Mouse (Mus musculus) heart, postnatal 0 days (tissue): ENCODE data around the gene Eva1a. TPM values are rescaled to one million over a fixed set of nuclear protein-coding genes. Genes with fewer than 3 reads are reported as not detected.

Experiments
- ATAC-seq: fragments of 200-750 bp; cut with Nextera tagmentation; 2 replicates; pipeline ENCODE4 v1.8.0; 2017; ENCODE audit warnings: low read depth, moderate number of reproducible peaks, moderate library complexity; ENCODE audit not compliant: insufficient read depth
- DNase-seq: peaks from one replicate; pipeline ENCODE4 v3.0.0-alpha.2; 2016; ENCODE audit warnings: low spot score
- H3K27ac ChIP-seq: fragments of 300-500 bp; sonication (generic); 2 replicates; pipeline ENCODE4 v1.5.1; 2014; ENCODE audit warnings: low read depth, mild to moderate bottlenecking
- H3K27me3 ChIP-seq: fragments of 300-500 bp; sonication (generic); 2 replicates; pipeline ENCODE4 v1.6.1; 2014; ENCODE audit warnings: low read length, mixed read lengths; ENCODE audit not compliant: control insufficient read depth, insufficient read depth
- H3K36me3 ChIP-seq: fragments of 300-500 bp; sonication (generic); replicated peaks from 2 replicates; pipeline ENCODE4 v1.6.1; 2014; ENCODE audit warnings: low read length, mixed read lengths; ENCODE audit not compliant: control insufficient read depth, insufficient read depth
- H3K4me1 ChIP-seq: fragments of 300-500 bp; sonication (generic); 2 replicates; pipeline ENCODE4 v1.6.1; 2014; ENCODE audit warnings: antibody characterized with exemption; ENCODE audit not compliant: control insufficient read depth, insufficient read depth
- H3K4me2 ChIP-seq: fragments of 300-500 bp; sonication (generic); 2 replicates; pipeline ENCODE4 v1.6.1; 2014; ENCODE audit warnings: low read depth, mild to moderate bottlenecking, low read length, moderate library complexity
- H3K4me3 ChIP-seq: fragments of 300-500 bp; sonication (generic); 2 replicates; pipeline ENCODE4 v1.5.1; 2014; ENCODE audit warnings: low read depth, low read length
- H3K9ac ChIP-seq: fragments of 300-500 bp; sonication (generic); replicated peaks from 2 replicates; pipeline ENCODE4 v1.6.1; 2014; ENCODE audit warnings: low read depth, low read length, mixed read lengths
- H3K9me3 ChIP-seq: fragments of 300-500 bp; sonication (generic); replicated peaks from 2 replicates; pipeline ENCODE4 v1.6.1; 2016; ENCODE audit warnings: low read length; ENCODE audit not compliant: control insufficient read depth
- CTCF ChIP-seq: IDR thresholded peaks from 2 replicates; pipeline ENCODE4 v1.5.1; 2016; ENCODE audit warnings: antibody characterized with exemption, control low read depth, low read depth
- EP300 ChIP-seq: IDR thresholded peaks from 2 replicates; pipeline ENCODE4 v1.6.1; 2016; ENCODE audit warnings: antibody characterized with exemption, low read depth
- WGBS: fragments of 180-500 bp; shearing (Covaris S2); extraction: QIAGEN DNeasy Blood & Tissue Kit; methylation state at CpG from one replicate; pipeline ENCODE4 v1.1.7; 2014; 5-methylcytosine and 5-hydroxymethylcytosine counted together
- polyA plus RNA-seq: library from polyadenylated mRNA; unstranded; fragments of >200 nt; fragmentation: Nextera tagmentation; extraction: Ambion mirVana; gene quantifications from 2 replicates; pipeline ENCODE4 v1.2.1, GENCODE M21; 2015
- total RNA-seq: library from RNA; depleted of rRNA; stranded (reverse); fragments of >200 nt; gene quantifications from 2 replicates; pipeline ENCODE4 v1.2.3, GENCODE M21; 2014; ENCODE audit warnings: low replicate concordance

The Eva1a gene
- total and polyA plus RNA-seq, 2 experiments from 2014 or later: 4.2 to 6.6 TPM

DNA sequence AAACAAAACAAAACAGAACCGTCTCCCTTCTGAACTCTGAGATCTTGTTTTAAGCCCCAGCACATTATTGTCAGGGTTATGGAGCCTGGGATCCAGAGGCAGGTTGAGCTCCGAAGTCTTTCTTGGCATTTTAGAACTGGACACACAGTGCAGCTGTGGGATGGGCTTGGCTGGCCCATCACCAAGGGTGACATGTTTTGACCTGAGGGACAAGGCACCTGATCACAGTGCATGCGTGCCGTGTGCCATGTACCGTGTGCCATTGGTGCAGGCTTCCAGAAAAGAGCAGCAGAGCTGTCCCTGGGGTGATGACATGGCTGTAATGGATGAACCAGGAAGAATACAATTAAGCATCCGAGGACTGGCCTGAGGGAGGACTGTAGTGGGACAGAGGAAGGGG, 29.6 kb downstream of the Eva1a start:
- no peaks in the 10 kb centered on the region for H3K9me3 ChIP-seq
- DNase-seq (no peak), ATAC-seq (no peak)
- H3K4me2 ChIP-seq: no peak overlapping the region
- no peak overlapping the region for H3K9ac ChIP-seq
- H3K4me1 ChIP-seq: no peaks in the 10 kb centered on the region
- H3K27me3 ChIP-seq: no peaks in the 10 kb centered on the region
- H3K36me3 ChIP-seq: no peaks in the 10 kb centered on the region
- TF ChIP-seq CTCF (no peak), EP300 (no peak)
- WGBS: 73% methylated on average over 6 of the region's 6 CpGs
- no peak overlapping the region for H3K27ac ChIP-seq
- no peak overlapping the region for H3K4me3 ChIP-seq

DNA sequence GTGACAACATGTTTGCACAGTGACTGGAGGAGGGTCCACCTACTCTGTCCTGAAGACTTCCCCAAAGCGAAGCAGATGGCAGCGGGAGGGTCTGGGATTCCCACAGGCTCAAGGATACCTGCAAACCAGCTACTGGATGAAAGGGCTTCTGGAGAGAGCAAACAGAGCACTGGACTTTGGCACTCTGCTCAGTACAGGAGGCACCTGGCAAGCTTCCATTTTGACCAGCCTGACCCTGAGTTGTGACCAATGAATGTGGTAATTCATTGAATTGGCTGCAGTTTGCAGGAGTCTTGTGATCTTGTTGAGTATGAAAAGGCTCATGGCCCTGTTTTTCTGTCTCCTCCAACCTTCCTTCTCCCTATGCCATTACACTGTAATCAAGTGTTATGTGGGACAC, 32.2 kb downstream of the Eva1a start:
- Histone ChIP-seq H3K4me2 (no peak overlapping the region), H3K27ac (no peak overlapping the region), H3K36me3 (no peaks in the 10 kb centered on the region), H3K9ac (no peak overlapping the region), H3K27me3 (no peaks in the 10 kb centered on the region), H3K4me1 (no peaks in the 10 kb centered on the region), H3K9me3 (no peaks in the 10 kb centered on the region), H3K4me3 (no peak overlapping the region)
- no peak for DNase-seq
- ATAC-seq: no peak
- TF ChIP-seq CTCF (no peak), EP300 (no peak)
- WGBS: 97% methylated on average over 2 of the region's 2 CpGs

DNA sequence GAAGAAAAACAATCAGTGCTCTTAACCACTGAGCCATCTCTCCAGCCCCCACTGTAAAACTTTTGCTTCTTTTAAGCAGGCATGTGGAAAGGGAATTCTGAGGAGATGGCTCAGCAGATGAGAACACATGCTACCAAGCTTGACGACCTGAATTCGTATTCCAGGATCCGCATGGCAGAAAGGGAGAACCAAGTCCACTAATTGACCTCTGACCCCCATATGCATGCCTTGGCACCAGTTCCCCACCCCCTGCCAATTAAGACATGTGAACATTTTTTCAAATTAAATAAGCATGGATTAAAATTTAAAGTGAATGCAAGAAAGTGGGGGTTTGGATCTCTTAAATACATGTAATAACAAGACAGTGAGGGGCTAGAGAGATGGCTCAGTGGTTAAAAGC, 32.7 kb downstream of the Eva1a start:
- H3K27me3 ChIP-seq: no peaks in the 10 kb centered on the region
- no peak for ATAC-seq
- H3K27ac ChIP-seq: no peak overlapping the region
- H3K4me2 ChIP-seq: no peak overlapping the region
- no peak overlapping the region for H3K9ac ChIP-seq
- 89% methylated on average over 3 of the region's 3 CpGs for whole genome bisulfite sequencing
- DNase-seq: no peak
- H3K36me3 ChIP-seq: no peaks in the 10 kb centered on the region
- TF ChIP-seq CTCF: no peak
- TF ChIP-seq EP300: no peak
- no peak overlapping the region for H3K4me3 ChIP-seq
- no peaks in the 10 kb centered on the region for H3K4me1 ChIP-seq
- H3K9me3 ChIP-seq: no peaks in the 10 kb centered on the region

DNA sequence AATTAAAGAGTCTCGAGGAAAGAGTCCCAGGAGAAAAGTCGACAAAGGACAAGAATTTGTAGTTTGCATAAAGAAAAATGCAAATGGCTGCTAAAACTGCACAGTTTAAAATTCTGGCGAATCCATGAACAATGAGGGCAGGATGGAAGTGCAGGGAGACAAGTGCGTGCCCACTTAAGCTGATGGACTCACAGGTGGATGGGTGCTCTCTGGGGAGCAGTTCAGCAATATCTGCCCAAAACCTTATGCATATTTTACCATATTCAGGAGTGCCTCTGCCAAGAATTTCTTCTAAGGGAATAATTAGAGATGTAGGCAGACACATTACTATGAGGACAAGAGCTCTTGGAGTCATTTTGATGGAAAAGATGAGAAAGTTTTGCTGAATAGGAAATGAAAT, 35.5 kb downstream of the Eva1a start:
- Histone ChIP-seq H3K4me3 (no peak overlapping the region), H3K9ac (no peak overlapping the region), H3K27ac (no peak overlapping the region), H3K36me3 (no peaks in the 10 kb centered on the region), H3K27me3 (no peaks in the 10 kb centered on the region), H3K4me1 (no peaks in the 10 kb centered on the region), H3K4me2 (no peak overlapping the region), H3K9me3 (no peaks in the 10 kb centered on the region)
- WGBS: 74% methylated on average over 4 of the region's 4 CpGs
- no peak for DNase-seq
- no peak for ATAC-seq
- TF ChIP-seq EP300 (no peak), CTCF (no peak)

DNA sequence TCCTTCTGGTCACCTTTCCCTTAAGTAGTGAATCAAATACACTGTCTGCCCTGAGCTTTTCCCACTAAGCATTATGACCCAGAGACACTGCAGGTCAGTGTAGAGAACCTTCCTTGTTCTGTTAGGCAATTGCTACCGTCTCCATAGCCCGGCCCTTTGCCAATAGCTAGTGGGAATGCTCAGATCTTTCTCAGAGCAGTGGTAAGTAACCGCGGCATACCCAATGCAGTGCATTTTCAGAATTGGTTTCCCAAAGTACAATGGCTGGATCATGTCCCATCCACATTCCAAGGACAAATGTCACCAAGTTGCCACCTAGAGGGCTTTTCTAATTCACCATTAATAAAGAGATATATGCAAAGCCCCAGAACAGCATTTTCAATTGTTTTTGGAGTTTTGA, 38.0 kb downstream of the Eva1a start:
- H3K4me1 ChIP-seq: no peaks in the 10 kb centered on the region
- no peaks in the 10 kb centered on the region for H3K9me3 ChIP-seq
- no peaks in the 10 kb centered on the region for H3K36me3 ChIP-seq
- no peaks in the 10 kb centered on the region for H3K27me3 ChIP-seq
- H3K9ac ChIP-seq: no peak overlapping the region
- 85% methylated on average over 4 of the region's 4 CpGs for WGBS
- no peak for TF ChIP-seq EP300
- no peak for TF ChIP-seq CTCF
- H3K4me3 ChIP-seq: no peak overlapping the region
- no peak overlapping the region for H3K4me2 ChIP-seq
- DNase-seq: no peak
- no peak overlapping the region for H3K27ac ChIP-seq
- ATAC-seq: no peak

DNA sequence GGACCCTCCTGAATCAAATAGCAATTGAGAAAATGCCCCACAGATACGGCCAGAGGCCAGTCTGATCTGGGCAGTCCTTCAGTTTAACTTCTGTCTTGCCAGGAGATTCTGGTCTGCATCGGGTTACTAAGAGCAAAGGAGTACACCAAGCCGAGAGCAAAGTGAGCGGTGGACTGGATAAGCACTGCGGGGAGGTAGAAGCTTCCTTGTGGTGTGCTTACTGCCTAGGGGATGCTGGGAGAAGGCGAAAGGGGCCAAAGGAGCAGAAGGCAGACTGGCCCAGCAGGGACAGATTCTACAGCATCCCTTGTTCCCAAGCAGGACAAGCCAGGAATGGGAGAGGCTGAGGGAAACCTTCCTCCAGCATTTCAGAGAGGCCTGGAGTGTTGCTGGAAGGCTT, 42.8 kb downstream of the Eva1a start:
- Histone ChIP-seq H3K27me3 (no peaks in the 10 kb centered on the region), H3K4me3 (no peak overlapping the region), H3K27ac (peak overlapping the region; percentile 86), H3K4me2 (no peak overlapping the region), H3K36me3 (no peaks in the 10 kb centered on the region), H3K9ac (no peak overlapping the region), H3K4me1 (no peaks in the 10 kb centered on the region), H3K9me3 (no peaks in the 10 kb centered on the region; the same call in 1 of the 2 replicates)
- 64% methylated on average over 6 of the region's 6 CpGs for WGBS
- TF ChIP-seq CTCF (no peak), EP300 (no peak)
- ATAC-seq: no peak
- DNase-seq: no peak
